Mouse (Mus musculus) kidney, embryonic 16.5 days (tissue): ENCODE results near the gene Tmem210. TPM values are rescaled to one million over a fixed set of nuclear protein-coding genes. Genes with fewer than 3 reads are reported as not detected.

ENCODE experiments used
- ATAC-seq: fragments of 200-750 bp; cut with Nextera tagmentation; 2 replicates; pipeline ENCODE4 v1.8.0; 2017; ENCODE audit warnings: moderate TSS enrichment; ENCODE audit not compliant: low FRiP score, low TSS enrichment
- H3K27ac ChIP-seq: fragments of 300-500 bp; sonication (generic); 2 replicates; pipeline ENCODE4 v1.5.1; 2014; ENCODE audit warnings: low read length
- H3K27me3 ChIP-seq: fragments of 300-500 bp; sonication (generic); 2 replicates; pipeline ENCODE4 v1.6.1; 2014; ENCODE audit warnings: low read length, control low read depth, mixed read lengths; ENCODE audit not compliant: insufficient read depth
- H3K36me3 ChIP-seq: fragments of 300-500 bp; sonication (generic); 2 replicates; pipeline ENCODE4 v1.6.1; 2014; ENCODE audit warnings: low read length, control low read depth, mixed read lengths; ENCODE audit not compliant: insufficient read depth
- H3K4me1 ChIP-seq: fragments of 300-500 bp; sonication (generic); 2 replicates; pipeline ENCODE4 v1.6.1; 2014; ENCODE audit warnings: low read length, control low read depth, mixed read lengths; ENCODE audit not compliant: insufficient read depth
- H3K4me2 ChIP-seq: fragments of 300-500 bp; sonication (generic); replicated peaks from 2 replicates; pipeline ENCODE4 v1.6.1; 2014; ENCODE audit warnings: low read depth, low read length
- H3K4me3 ChIP-seq: fragments of 300-500 bp; sonication (generic); 2 replicates; pipeline ENCODE4 v1.5.1; 2014; ENCODE audit warnings: mild to moderate bottlenecking, low read length
- H3K9ac ChIP-seq: fragments of 300-500 bp; sonication (generic); replicated peaks from 2 replicates; pipeline ENCODE4 v1.6.1; 2014; ENCODE audit warnings: low read length
- H3K9me3 ChIP-seq: fragments of 300-500 bp; sonication (generic); 2 replicates; pipeline ENCODE4 v1.6.1; 2016; ENCODE audit warnings: low read length, control low read depth
- WGBS: fragments of 180-500 bp; shearing (Covaris S2); extraction: QIAGEN DNeasy Blood & Tissue Kit; methylation state at CpG from one replicate; pipeline ENCODE4 v1.1.7; 2014; 5-methylcytosine and 5-hydroxymethylcytosine counted together
- polyA plus RNA-seq: library from polyadenylated mRNA; unstranded; fragments of >200 nt; fragmentation: Nextera tagmentation; extraction: Ambion mirVana; gene quantifications from 2 replicates; pipeline ENCODE4 v1.2.1, GENCODE M21; 2015

The Tmem210 gene
- polyA plus RNA-seq, 1 experiment from 2014 or later, result not detected

DNA sequence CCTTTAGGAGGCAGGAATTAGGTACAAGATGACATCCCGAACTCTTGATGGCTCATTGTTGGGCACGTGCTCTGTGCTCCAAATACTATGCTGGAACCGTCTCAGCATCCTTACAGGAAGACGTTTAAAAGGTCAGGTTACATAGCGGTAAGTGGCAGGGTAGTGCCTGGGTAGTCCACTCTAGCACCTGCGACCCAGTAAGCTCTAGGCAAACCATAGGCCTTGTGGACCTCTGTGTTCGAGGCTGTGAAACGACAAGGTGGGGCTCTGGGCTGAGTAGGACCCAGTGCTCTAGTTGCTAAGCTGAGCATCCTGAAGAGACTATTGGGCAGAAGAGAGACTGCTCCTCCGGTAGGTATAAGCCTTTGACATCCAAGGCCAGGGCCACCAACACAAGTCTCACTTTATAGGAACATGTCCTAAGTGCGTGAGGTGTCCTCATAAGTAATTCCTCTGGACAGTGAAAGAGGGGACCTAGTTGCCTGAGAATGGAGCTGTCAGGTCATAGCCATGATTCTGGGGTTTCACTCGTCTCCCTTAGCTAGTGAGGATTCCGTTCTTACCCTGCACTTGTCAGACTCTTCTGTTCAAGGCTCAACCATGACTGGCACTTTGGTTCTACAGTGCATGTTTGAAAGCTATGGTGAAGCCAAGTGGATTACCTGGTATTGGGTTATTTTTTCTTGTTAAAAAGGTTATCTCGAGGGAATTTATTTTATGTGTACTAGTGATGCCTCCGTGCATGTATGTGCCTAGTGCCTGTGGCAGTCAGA, 17.8 kb downstream of the Tmem210 start:
- H3K27me3 ChIP-seq, result peaks cover 61% of the 10 kb centered on the region
- H3K9me3 ChIP-seq, result no peaks in the 10 kb centered on the region
- no peaks in the 10 kb centered on the region for H3K36me3 ChIP-seq
- peaks cover 3% of the 10 kb centered on the region; the same call in 1 of the 2 replicates for H3K4me1 ChIP-seq
- no peak overlapping the region for H3K27ac ChIP-seq
- H3K4me2 ChIP-seq, result peak overlapping the region; percentile 85
- peak overlapping the region; percentile 37; the same call in 1 of the 2 replicates for H3K9ac ChIP-seq
- no peak for ATAC-seq
- peak overlapping the region; percentile 46 for H3K4me3 ChIP-seq
- 49% methylated on average over 14 of the region's 14 CpGs for WGBS

- H3K9me3 ChIP-seq, result no peaks in the 10 kb centered on the region
These were observed 22.2 kb downstream of the Tmem210 start for GRCm38 (mm10) chr2:25310180-25310579.

DNA sequence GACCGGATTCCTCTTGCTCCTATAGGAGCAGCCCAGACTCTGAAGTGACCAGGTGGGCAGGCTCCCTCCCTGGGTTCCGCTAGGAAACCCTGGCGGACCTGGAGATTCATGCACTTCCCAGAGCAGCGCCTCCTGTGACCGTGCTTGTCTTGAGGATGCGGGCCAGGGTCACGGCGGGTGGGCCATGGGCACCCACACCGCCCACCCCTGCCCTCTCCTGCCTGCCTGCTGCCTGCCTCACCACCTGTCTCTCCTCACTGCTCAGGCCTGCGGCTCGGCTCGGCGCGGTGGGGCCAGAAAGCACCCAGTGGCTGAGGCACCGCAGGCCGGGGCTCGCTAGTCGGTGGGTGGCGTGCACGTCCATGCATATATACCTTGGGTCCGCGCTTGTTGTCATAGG, 23.0 kb downstream of the Tmem210 start:
- no peaks in the 10 kb centered on the region for H3K36me3 ChIP-seq
- 0 out of 2 replicates have a peak overlapping the region, but pooled peaks have one; percentile 7 for H3K4me3 ChIP-seq
- H3K27ac ChIP-seq, result no peak overlapping the region
- no peak overlapping the region for H3K9ac ChIP-seq
- no peak for ATAC-seq
- H3K27me3 ChIP-seq, result peaks cover 74% of the 10 kb centered on the region
- H3K4me1 ChIP-seq, result no peaks in the 10 kb centered on the region
- H3K4me2 ChIP-seq, result peak overlapping the region; percentile 8; the same call in 1 of the 2 replicates
- 2% methylated on average over 19 of the region's 22 CpGs for WGBS
- no peaks in the 10 kb centered on the region for H3K9me3 ChIP-seq

More at GRCm38 (mm10) chr2:25310180-25310579, 22.2 kb downstream of the Tmem210 start:
- no peak for ATAC-seq
- H3K27ac ChIP-seq, result no peak overlapping the region
- no peak overlapping the region for H3K9ac ChIP-seq
- no peak overlapping the region for H3K4me3 ChIP-seq
- H3K4me1 ChIP-seq, result no peaks in the 10 kb centered on the region
- H3K36me3 ChIP-seq, result no peaks in the 10 kb centered on the region
- peaks cover 82% of the 10 kb centered on the region for H3K27me3 ChIP-seq
- WGBS, result 52% methylated on average over 10 of the region's 10 CpGs
- no peak overlapping the region for H3K4me2 ChIP-seq

GRCm38 (mm10) chr2:25311491-25311891, 23.5 kb downstream of the Tmem210 start:
- Histone ChIP-seq H3K4me1 (no peaks in the 10 kb centered on the region), H3K4me2 (peak overlapping the region; percentile 8; the same call in 1 of the 2 replicates), H3K27me3 (peaks cover 72% of the 10 kb centered on the region), H3K27ac (no peak overlapping the region), H3K9ac (no peak overlapping the region), H3K4me3 (no peak overlapping the region), H3K9me3 (no peaks in the 10 kb centered on the region), H3K36me3 (no peaks in the 10 kb centered on the region)
- no peak for ATAC-seq
- 1% methylated on average over 11 of the region's 11 CpGs for WGBS

DNA sequence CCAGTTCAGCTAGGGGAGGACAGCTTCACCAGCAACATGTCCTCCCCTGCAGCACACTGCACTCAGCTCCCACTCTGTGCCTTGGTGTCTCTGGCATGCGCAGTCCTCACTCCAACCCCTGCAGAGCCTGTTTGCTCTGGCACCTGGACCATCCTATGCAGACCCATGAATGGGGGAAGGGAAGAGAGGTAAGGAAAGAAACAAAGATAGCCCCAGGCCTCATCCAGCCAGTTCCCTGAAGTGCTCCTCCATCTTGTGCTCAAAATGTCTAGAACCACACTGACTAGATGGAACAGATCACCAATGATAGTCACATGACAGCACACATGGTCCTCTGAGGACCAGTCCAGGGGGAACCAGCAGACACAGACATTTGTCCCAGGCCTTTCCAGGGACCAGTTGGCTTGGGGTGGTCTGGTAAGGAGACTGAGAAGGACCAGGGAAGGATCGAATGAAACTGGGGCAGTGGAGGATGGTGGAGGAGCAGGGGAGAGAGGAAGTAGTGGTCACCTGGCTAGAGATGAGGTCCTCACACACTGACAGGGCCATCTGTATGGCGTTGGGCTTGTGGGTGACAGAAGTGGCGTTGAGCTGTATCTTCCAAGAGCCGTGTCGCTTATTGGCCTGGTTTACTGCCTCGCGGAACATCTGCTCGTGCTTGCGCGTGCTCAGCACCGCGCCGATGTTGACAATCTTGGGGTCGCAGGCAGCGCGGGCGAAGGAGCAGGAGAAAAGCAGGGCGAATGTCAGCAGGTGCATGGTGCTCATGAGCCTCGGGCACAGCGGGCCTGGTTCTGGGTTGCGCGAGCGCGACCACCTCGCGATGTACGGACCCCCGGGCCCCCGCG, 30.4 kb downstream of the Tmem210 start:
- ATAC-seq, result no peak
- no peaks in the 10 kb centered on the region for H3K36me3 ChIP-seq
- H3K4me2 ChIP-seq, result peak overlapping the region; percentile 53
- peaks cover 42% of the 10 kb centered on the region for H3K27me3 ChIP-seq
- H3K4me3 ChIP-seq, result peak overlapping the region; percentile 37
- H3K9me3 ChIP-seq, result no peaks in the 10 kb centered on the region
- peaks cover 4% of the 10 kb centered on the region; the same call in 1 of the 2 replicates for H3K4me1 ChIP-seq
- WGBS, result 5% methylated on average over 30 of the region's 31 CpGs
- H3K9ac ChIP-seq, result no peak overlapping the region
- H3K27ac ChIP-seq, result no peak overlapping the region

DNA sequence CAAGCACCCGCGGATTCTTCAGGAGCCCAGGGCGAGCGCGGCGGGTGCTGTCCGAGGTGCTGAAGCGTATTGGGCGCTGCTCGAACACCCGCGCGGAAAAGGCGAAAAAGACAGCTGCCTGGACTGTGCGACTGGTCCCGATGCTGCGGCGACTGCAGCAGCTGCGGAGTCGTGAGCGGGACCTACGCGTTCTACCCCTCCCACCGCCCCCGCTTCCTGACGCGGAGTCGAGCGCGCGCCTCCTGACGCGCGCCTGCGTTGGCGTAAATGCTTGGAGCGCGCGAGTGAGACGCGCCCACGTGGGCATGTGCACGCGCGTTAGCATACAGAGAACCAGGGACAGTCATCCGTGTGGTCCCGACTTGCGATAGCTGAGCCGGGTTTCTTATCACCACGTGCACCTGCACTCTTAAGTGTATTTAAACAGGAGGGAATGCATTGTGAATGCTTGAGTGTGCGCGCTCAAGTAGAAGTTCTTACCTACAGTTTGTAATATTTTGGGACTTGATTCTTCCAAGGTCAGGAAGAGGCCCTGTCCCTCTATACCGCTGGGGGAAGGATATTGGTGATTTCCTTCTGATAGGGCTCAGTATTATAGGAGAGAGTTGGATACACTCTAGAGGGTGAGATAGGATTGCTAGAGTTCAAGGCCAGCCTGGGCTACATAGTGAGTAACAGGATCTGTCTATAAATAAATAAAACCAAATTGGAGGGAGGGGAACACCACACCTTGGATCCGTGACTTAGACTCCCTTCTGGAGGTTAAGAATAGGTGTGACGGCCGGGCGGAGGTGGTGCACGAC, 31.2 kb downstream of the Tmem210 start, which contains the start of gene Grin1:
Gene Grin1, minus strand, starts transcription at position 217 of the 803 bp plus-strand sequence.
- peaks cover 38% of the 10 kb centered on the region for H3K27me3 ChIP-seq
- no peaks in the 10 kb centered on the region for H3K9me3 ChIP-seq
- H3K4me3 ChIP-seq, result peak within 1 kb of the TSS; percentile 37
- ATAC-seq, result peak; percentile 42; the same call in 1 of the 2 replicates
- WGBS, result 9% methylated on average over 58 of the region's 58 CpGs
- H3K36me3 ChIP-seq, result no peaks in the 10 kb centered on the region
- H3K4me1 ChIP-seq, result peaks cover 4% of the 10 kb centered on the region; the same call in 1 of the 2 replicates
- H3K9ac ChIP-seq, result no peak within 1 kb of the TSS
- H3K4me2 ChIP-seq, result peak within 1 kb of the TSS; percentile 53
- no peak within 1 kb of the TSS for H3K27ac ChIP-seq

- Histone ChIP-seq H3K36me3 (no peaks in the 10 kb centered on the region), H3K9ac (no peak overlapping the region), H3K4me1 (peaks cover 4% of the 10 kb centered on the region; the same call in 1 of the 2 replicates), H3K27ac (no peak overlapping the region), H3K9me3 (no peaks in the 10 kb centered on the region), H3K4me3 (no peak overlapping the region), H3K27me3 (peaks cover 33% of the 10 kb centered on the region), H3K4me2 (no peak overlapping the region)
- no peak for ATAC-seq
- 23% methylated on average over 2 of the region's 2 CpGs for WGBS
These were observed 32.1 kb downstream of the Tmem210 start for GRCm38 (mm10) chr2:25320084-25320483.

- no peaks in the 10 kb centered on the region for H3K36me3 ChIP-seq
- H3K9me3 ChIP-seq, result no peaks in the 10 kb centered on the region
- no peak for ATAC-seq
- 76% methylated on average over 2 of the region's 2 CpGs for WGBS
- no peak overlapping the region for H3K27ac ChIP-seq
- no peaks in the 10 kb centered on the region; the same call in 1 of the 2 replicates for H3K4me1 ChIP-seq
- no peaks in the 10 kb centered on the region for H3K27me3 ChIP-seq
- H3K4me3 ChIP-seq, result no peak overlapping the region
- H3K4me2 ChIP-seq, result no peak overlapping the region
- H3K9ac ChIP-seq, result no peak overlapping the region
These were observed 38.1 kb downstream of the Tmem210 start for GRCm38 (mm10) chr2:25326036-25326435.

DNA sequence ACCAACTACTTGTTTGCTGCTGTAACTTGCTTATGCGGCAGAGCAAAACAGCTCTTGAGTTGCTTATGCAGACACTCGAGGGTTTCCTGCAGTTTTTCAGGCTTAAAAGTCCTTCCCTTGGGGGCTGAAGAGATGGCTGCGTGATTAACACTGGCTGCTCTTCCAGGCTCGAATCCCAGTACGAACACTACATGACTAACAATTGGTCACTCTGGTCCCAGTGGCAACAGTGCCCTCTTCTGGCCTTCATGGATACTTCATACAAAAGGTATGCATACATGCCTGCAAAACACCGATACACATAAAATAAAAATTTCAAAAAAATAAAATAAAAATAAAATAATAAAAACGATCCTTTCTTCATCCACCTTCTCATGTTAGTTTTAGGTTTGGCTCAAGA, 40.5 kb downstream of the Tmem210 start:
- Histone ChIP-seq H3K4me1 (peaks cover 11% of the 10 kb centered on the region), H3K4me3 (no peak overlapping the region), H3K36me3 (no peaks in the 10 kb centered on the region), H3K27me3 (no peaks in the 10 kb centered on the region), H3K4me2 (no peak overlapping the region), H3K9me3 (no peaks in the 10 kb centered on the region), H3K27ac (no peak overlapping the region), H3K9ac (no peak overlapping the region)
- WGBS, result 41% methylated on average over 7 of the region's 7 CpGs
- no peak for ATAC-seq
